Mouse (Mus musculus): Measurements from ENCODE around the gene Patj. TPM values are rescaled to one million over a fixed set of nuclear protein-coding genes. Genes with fewer than 3 reads are reported as not detected.

Patj gene
- total RNA-seq, 2 experiments from 2014 or later, result 4.5 to 5.5 TPM

GRCm38 (mm10) chr4:98635140-98635837 lies 239.7 kb downstream of the Patj start:
- peak in 1 of 2 experiments; percentile 25 for DNase-seq (ENCODE audit: low spot score in 2 of 2)

GRCm38 (mm10) chr4:98638731-98639130 lies 243.1 kb downstream of the Patj start:
- no peak for DNase-seq (ENCODE audit: low spot score in 2 of 2)

GRCm38 (mm10) chr4:98653650-98654049 lies 258.1 kb downstream of the Patj start:
- no peak for DNase-seq (ENCODE audit: low spot score in 2 of 2)

- no peak for DNase-seq (ENCODE audit: low spot score in 2 of 2)
Observed at GRCm38 (mm10) chr4:98654419-98654821, 258.8 kb downstream of the Patj start.

DNA sequence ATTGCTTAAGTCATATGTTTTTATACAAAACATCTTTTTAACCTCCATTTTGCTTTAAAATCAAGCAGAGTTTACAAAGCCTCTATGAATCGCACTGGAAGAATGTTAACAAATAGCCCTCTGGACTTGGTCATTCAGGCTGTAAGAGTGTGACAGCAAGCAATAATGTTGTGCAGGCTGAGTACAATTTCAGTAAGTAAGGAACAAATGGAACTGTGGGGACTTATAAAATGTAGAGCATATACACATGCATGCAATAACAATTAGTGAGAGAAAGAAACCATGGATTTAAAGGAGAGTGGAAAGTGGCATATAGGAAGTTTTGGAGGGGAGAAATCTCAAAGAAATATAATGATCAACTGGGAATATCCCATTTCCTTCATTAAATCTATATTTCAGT lies 261.2 kb downstream of the Patj start:
- DNase-seq (ENCODE audit: low spot score in 2 of 2), result no peak

DNA sequence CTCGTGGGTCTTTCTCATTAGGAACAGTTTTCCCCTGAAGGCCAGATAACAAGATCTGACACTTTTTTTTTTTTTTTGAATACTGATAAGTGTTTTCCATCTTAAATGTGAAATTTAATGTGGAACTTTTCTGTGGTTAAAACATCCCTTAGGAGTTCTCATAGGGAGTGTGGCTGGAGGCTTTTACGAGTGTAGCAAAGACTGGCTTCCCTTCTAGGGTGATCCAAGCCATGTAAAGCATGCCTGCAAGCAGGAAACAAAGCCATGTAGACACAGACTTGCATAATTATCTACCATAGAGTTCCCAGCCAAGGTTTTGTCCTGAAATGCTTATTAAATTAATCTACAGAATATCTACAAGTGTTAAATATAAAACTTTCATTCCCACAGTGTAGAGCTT lies 263.4 kb downstream of the Patj start:
- no peak for DNase-seq (ENCODE audit: low spot score in 2 of 2)

- DNase-seq (ENCODE audit: low spot score in 2 of 2), result no peak
Observed at GRCm38 (mm10) chr4:98660534-98660933, 264.9 kb downstream of the Patj start.

DNA sequence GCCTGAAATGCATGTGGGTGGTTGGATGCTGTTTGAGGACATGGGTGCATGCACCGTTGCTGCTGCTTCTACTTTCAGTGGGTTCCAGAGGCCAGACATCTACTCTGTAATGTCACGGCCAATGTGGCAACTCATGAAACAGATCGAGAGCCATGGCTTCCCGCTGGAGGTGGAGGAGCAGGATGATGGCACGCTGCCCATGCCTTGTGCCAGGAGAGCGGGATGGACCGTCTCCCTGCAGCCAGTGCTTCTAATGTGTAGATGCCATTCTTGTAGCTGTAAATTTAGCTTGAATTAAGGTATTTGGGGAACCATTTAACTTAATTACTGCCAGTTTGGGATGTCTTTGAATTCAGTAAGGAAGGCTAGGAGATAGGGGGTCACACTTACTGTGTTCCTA lies 270.3 kb downstream of the Patj start:
- DNase-seq (ENCODE audit: low spot score in 2 of 2), result no peak

GRCm38 (mm10) chr4:98666451-98666850 lies 270.9 kb downstream of the Patj start:
- DNase-seq (ENCODE audit: low spot score in 2 of 2), result no peak

DNA sequence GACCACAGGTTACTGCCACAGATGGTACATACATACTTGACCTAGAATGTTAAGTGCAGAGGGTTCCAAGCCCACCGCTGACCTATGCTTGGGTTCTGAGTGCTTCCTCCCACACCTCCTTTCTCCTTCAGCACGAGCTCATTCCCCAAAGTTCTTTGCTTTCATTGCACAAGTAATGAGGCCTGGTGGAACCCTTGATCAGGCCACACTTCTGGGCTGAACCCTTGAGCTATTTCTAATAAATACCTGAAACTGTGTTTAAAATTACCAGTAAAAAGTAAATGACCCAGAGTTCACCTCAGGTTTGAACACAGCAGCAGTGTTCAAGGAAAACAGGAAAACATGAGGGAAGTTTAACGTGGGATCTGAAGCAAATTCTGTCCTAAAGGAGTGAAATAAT lies 271.4 kb downstream of the Patj start:
- no peak for DNase-seq (ENCODE audit: low spot score in 2 of 2)

DNA sequence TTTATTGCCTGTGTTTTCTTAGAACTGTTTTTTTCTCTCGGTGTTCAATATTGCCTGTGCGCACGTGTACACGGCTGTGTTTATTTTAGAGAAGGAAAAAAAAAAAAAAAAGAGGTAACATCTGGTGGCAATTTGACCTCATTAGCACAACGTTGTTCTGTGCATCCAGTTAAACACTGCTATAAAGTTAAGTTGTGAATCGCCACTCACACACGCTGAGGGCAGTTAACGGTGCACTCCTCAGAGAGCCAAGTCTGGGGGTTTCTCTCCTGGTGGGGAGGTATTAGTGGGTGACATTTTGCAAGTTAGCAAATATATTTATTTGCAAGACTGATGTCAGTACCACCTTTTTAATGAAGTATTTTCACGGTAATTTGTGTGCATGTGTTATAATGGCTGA lies 281.9 kb downstream of the Patj start:
- DNase-seq (ENCODE audit: low spot score in 2 of 2), result no peak

GRCm38 (mm10) chr4:98686678-98687267 lies 291.2 kb downstream of the Patj start:
- peak in 1 of 2 experiments; percentile 23 for DNase-seq (ENCODE audit: low spot score in 2 of 2)

DNA sequence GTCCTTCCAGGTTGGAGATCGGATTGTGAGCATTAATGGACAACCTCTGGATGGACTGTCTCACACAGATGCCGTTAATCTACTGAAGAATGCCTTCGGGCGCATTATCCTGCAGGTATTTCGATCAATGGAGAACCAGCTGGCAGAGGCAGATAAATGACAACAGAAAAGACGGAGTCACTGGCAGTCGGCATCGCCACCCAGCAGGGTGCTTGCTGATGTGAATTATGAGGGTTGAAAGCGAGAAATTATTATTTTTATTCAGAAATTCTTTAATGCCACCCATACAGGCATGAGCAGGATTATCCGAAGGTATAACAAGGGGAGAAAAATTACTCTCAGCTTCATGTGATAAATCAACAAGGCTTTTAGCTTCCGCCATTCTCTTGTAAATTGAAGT lies 292.5 kb downstream of the Patj start:
- no peak for DNase-seq (ENCODE audit: low spot score in 2 of 2)

- no peak for DNase-seq (ENCODE audit: low spot score in 2 of 2)
Observed at GRCm38 (mm10) chr4:98688520-98688919, 292.9 kb downstream of the Patj start.

DNA sequence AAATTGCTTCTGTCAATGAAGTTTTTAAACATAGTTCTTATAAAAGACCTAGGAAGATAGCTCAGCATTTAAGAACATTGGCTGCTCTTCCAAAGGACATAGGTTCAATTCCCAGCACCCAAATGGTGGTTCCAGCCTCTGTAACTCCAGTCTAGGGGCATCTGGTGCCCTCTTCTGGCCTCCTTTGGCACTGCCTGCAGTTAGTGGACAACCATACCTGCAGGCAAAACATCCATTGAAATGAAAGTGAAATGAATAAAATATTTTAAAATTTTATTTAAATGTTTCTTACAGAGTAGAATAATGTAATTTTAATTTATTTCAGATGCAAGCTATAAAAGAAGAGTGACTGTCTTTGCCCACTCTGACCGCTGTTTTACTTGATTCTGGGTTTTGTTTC lies 294.4 kb downstream of the Patj start:
- no peak for DNase-seq (ENCODE audit: low spot score in 2 of 2)

GRCm38 (mm10) chr4:98693465-98694185 lies 298.0 kb downstream of the Patj start:
- no peak for DNase-seq (ENCODE audit: low spot score in 2 of 2)

- no peak for DNase-seq (ENCODE audit: low spot score in 2 of 2)
Observed at GRCm38 (mm10) chr4:98697932-98698331, 302.3 kb downstream of the Patj start.

- no peak for DNase-seq (ENCODE audit: low spot score in 2 of 2)
Observed at GRCm38 (mm10) chr4:98698921-98699320, 303.3 kb downstream of the Patj start.

DNA sequence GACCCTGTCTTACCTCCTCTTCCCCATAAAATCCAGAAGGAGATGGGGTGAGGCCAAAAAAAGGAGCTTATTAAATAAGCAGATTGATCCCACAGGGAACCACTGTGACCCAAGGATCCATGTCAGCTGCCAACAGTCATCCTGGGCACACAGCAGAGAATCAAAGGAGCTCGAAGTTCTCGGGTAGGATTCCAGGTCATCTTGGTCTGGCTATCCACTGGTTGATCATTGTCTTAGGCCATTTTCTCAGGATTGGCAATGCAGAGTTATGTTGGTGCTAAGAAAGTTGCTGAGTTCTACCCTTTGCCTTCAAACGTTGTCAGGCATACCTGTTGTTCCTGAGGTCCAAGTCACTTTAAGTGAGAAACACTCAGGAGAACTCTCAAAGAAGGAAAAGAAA lies 304.6 kb downstream of the Patj start:
- no peak for DNase-seq (ENCODE audit: low spot score in 2 of 2)

- peak; percentile 52 to 83 for DNase-seq (ENCODE audit: low spot score in 2 of 2)
Observed at GRCm38 (mm10) chr4:98702201-98702894, 306.8 kb downstream of the Patj start.

DNA sequence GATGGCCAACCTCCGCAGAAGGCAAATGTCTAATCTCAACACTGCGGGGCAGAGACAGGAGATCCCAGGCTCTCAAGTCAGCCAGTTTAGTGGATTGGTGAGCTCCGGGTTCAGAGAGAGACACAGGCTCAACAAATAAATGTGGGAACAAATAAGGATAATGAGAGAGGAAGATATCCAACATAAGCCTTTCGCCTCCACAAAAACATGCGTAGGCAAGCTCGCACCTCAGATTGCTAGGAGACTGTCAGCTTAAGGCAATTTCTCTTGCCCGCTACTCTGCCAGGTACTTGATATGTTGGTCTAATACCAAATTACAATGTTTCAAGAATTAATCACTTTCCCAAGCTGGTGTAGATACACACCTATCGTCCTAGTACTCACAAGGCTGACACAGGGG lies 315.3 kb downstream of the Patj start:
- no peak for DNase-seq (ENCODE audit: low spot score in 2 of 2)

All from layer of hippocampus, adult 18-20 months (tissue).